Mouse (Mus musculus) brown adipose tissue, adult 24 weeks (tissue): ENCODE results near the gene Foxm1. TPM values are rescaled to one million over a fixed set of nuclear protein-coding genes. Genes with fewer than 3 reads are reported as not detected.

Source experiments
- H3K27ac ChIP-seq: fragments of 200-500 bp; replicated peaks from 2 replicates; pipeline ENCODE4 v1.5.1; 2012; ENCODE audit warnings: low read depth, mild to moderate bottlenecking, low read length
- H3K4me1 ChIP-seq: fragments of 200-500 bp; 2 replicates; pipeline ENCODE4 v1.6.1; 2012; ENCODE audit warnings: low read length, mixed read lengths; ENCODE audit not compliant: control insufficient read depth, insufficient read depth, insufficient read length
- H3K4me3 ChIP-seq: fragments of 200-500 bp; 2 replicates; pipeline ENCODE4 v1.5.1; 2012; ENCODE audit warnings: low read depth, mild to moderate bottlenecking, low read length, moderate library complexity; ENCODE audit not compliant: insufficient read depth
- polyA plus RNA-seq: library from polyadenylated mRNA; stranded (reverse); fragments of >200 nt; gene quantifications from 2 replicates; pipeline ENCODE4 v1.2.4, GENCODE M21; 2012; ENCODE audit not compliant: missing spikeins, insufficient read depth, insufficient read length

The Foxm1 gene
- polyA plus RNA-seq: 0.28 TPM in 1 of 2 replicates, not detected in the other

- peak within 1 kb of the TSS; percentile 78 for H3K4me3 ChIP-seq
- peak within 1 kb of the TSS; percentile 54 for H3K27ac ChIP-seq
- H3K4me1 ChIP-seq: no peaks in the 10 kb centered on the region
These were observed at the start of gene Foxm1, which contains the start of gene Rhno1 for GRCm38 (mm10) chr6:128362381-128363006. Gene Foxm1 (plus strand): TSS chr6:128362967. Gene Rhno1 (minus strand): TSS chr6:128362911.

GRCm38 (mm10) chr6:128314796-128315195 lies 48.0 kb upstream of the Foxm1 start:
- Histone ChIP-seq H3K4me1 (no peaks in the 10 kb centered on the region), H3K27ac (no peak overlapping the region), H3K4me3 (no peak overlapping the region)

DNA sequence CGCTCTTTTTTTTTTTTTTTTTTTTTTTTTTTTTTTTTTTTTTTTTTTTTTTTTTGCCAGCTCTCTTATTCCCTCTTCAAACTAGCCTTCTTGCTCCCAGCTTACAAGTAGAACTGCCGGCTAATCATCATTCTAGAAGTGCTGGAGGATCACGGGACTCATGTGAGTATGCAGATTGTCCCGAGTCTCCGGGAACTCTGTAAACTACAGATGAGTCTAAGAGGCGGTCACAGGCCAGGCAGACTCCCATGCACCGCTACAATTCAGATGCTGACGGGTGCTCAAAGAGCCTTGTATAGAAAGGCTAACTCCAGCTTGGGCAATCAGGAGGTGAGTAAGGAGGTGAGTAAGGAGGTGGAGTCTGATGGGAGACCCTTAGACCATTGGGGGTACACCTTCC lies 47.2 kb upstream of the Foxm1 start:
- H3K4me1 ChIP-seq: no peaks in the 10 kb centered on the region
- no peak overlapping the region for H3K27ac ChIP-seq
- no peak overlapping the region for H3K4me3 ChIP-seq

- H3K4me1 ChIP-seq: no peaks in the 10 kb centered on the region
- H3K27ac ChIP-seq: no peak overlapping the region
- no peak overlapping the region for H3K4me3 ChIP-seq
These were observed 44.5 kb upstream of the Foxm1 start for GRCm38 (mm10) chr6:128318317-128318716.

GRCm38 (mm10) chr6:128334397-128335124 lies 28.2 kb upstream of the Foxm1 start:
- no peak overlapping the region for H3K4me3 ChIP-seq
- H3K4me1 ChIP-seq: no peaks in the 10 kb centered on the region
- no peak overlapping the region for H3K27ac ChIP-seq

GRCm38 (mm10) chr6:128337467-128337866 lies 25.3 kb upstream of the Foxm1 start:
- no peak overlapping the region for H3K27ac ChIP-seq
- no peak overlapping the region for H3K4me3 ChIP-seq
- no peaks in the 10 kb centered on the region for H3K4me1 ChIP-seq

DNA sequence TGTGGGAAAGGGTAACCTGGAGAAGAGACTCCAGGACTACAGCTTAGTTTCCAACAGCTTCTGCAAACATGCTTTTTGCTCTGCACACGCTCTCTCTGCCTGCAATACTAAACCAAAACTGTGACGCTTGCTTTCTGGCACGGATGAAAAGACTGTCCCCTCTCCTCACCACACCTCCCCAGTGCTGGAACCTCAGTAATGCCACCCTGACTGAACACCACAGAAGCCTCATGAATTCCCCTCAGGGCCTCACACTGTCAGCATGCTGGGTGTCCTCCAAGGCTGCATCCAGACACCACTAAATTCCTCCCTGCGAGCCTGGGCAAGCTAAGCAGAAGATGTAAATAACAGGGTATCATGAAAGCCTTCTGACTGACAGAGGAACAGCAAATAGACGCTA lies 23.9 kb upstream of the Foxm1 start:
- no peak overlapping the region for H3K4me3 ChIP-seq
- no peak overlapping the region for H3K27ac ChIP-seq
- no peaks in the 10 kb centered on the region for H3K4me1 ChIP-seq

DNA sequence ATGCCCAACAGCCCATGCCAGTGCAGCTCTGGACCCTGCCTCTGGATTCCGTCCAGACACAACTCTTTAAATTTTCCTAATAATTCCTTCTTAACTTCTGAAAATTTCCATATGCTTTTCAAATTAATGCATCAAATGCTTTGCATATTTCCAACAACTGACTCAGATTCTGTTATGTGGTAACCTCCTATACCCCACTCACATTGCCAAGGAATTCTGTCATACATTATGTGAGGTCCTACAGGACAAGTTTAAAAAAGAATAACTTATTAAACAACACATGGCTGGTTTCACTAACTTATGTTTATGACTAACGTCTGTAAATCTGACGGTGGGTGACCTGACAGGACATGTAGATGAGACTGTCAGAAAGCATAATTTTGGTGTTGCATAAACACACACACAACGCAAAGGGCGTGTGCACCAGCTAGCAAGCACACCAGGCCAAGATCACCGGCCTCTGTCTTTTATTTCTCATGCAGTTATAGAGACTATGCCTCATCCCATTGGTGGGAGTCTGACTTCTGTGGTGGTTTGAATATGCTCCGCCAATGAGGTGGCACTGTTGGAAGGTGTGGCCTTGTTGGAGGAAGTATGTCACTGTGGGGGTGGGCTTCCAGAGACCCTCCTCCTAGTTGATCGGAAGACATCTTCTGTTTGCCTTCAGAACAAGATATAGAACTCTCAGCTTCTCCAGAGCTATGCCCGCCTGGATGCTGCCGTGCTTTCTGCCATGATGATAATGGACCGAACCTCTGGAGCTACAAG lies 20.6 kb upstream of the Foxm1 start:
- Histone ChIP-seq H3K4me1 (no peaks in the 10 kb centered on the region), H3K27ac (no peak overlapping the region), H3K4me3 (no peak overlapping the region)

GRCm38 (mm10) chr6:128345623-128346022 lies 17.1 kb upstream of the Foxm1 start:
- no peak overlapping the region for H3K27ac ChIP-seq
- no peak overlapping the region for H3K4me3 ChIP-seq
- H3K4me1 ChIP-seq: no peaks in the 10 kb centered on the region

GRCm38 (mm10) chr6:128346782-128347181 lies 16.0 kb upstream of the Foxm1 start:
- no peak overlapping the region for H3K27ac ChIP-seq
- no peak overlapping the region for H3K4me3 ChIP-seq
- no peaks in the 10 kb centered on the region for H3K4me1 ChIP-seq

GRCm38 (mm10) chr6:128349711-128350110 lies 13.1 kb upstream of the Foxm1 start:
- no peaks in the 10 kb centered on the region for H3K4me1 ChIP-seq
- H3K27ac ChIP-seq: 0 out of 2 replicates have a peak overlapping the region, but pooled peaks have one; percentile 1
- H3K4me3 ChIP-seq: no peak overlapping the region

DNA sequence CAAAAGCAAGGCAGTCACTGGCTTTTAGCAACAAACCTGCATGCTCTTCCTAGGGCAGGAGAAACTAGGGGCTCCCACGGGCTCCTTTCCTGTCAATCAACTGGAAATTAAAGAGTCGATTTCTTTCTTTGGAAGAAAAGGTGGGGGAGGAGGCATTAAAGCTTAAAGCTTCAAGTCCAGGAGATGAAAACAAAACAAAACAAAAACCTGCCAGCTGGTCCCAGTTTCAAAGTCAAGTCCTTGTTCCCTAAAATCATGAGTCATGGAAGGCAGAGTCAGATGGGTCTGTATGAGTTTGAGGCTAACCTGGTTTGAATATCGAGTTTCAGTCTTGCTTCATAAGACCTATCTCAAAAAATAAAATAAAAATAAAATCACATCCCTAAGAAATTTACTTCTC lies 8.6 kb upstream of the Foxm1 start:
- Histone ChIP-seq H3K4me3 (no peak overlapping the region), H3K4me1 (no peaks in the 10 kb centered on the region), H3K27ac (no peak overlapping the region)

DNA sequence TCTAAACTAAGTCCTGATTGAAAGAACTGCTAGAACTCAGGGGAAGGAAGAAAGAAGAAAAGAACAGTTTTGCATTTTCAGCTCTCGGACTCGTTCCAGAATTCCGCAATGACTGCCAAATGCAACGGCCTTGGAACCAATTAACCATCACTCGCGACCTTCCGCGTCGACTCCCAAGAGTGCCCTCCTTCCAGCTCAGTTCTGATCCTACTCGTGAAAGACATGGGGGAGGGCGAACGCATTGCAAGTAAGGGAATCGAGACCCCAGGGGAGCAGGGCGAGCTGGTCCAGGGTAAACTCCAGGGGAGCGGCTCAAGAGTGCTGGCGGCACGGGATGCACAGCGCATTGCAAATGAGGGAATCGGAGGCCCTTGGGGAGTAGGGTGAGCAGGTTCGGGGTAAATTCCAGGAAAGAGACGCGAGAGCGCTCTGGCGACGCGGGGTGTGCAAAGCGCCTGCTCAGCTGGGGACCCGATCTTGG lies 7.5 kb upstream of the Foxm1 start:
- no peaks in the 10 kb centered on the region for H3K4me1 ChIP-seq

DNA sequence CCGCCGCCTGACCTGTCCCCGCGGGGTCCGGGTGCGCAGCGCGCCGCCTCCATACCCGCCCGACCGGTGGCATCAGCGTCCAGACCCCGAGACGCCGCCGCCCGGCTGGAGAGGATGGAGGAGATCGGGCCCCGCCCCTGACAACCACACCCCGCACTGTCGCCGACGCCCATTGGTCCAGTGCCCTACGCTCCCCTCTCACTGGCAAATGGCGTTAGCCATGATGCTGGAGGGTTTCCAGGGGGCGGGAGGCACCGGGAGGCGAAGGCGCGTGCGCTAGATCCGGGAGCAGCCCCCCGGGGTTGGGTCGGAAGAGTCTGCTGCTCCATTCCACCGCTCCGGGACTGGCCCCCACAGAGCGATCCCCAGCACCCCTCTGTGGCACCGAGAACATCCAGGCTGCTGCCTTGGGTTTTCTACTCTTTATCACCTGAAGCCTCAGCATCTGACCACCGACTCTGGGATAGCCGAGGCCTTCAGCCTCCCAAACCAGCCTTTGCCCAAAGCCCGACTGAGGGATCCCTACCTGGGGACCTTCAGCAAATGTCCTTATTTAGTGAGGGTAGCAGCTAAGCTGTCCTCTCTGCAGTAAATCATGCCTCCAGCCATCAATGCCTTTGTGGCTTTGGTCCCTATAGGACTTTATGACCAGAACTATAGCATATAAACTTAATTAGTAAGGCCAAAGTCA lies 6.9 kb upstream of the Foxm1 start, which contains the start of gene Tulp3:
Tulp3 (minus strand) TSS at position 126 of the 691 bp plus-strand sequence.
- H3K4me3 ChIP-seq: peak within 1 kb of the TSS; percentile 66
- H3K4me1 ChIP-seq: no peaks in the 10 kb centered on the region
- H3K27ac ChIP-seq: no peak within 1 kb of the TSS

More for the DNA sequence above, 7.5 kb upstream of the Foxm1 start:
- Histone ChIP-seq H3K27ac (no peak overlapping the region), H3K4me3 (peak overlapping the region; percentile 66)

- Histone ChIP-seq H3K27ac (no peak overlapping the region), H3K4me3 (no peak overlapping the region), H3K4me1 (no peaks in the 10 kb centered on the region)
These were observed 3.8 kb upstream of the Foxm1 start for GRCm38 (mm10) chr6:128358999-128359398.
